Mouse (Mus musculus): ENCODE measurements around the gene Iqsec1. TPM values are rescaled to one million over a fixed set of nuclear protein-coding genes. Genes with fewer than 3 reads are reported as not detected.

The Iqsec1 gene
- total and polyA plus RNA-seq, 3 experiments = 2.0 to 48.2 (median 39.2) TPM

DNA sequence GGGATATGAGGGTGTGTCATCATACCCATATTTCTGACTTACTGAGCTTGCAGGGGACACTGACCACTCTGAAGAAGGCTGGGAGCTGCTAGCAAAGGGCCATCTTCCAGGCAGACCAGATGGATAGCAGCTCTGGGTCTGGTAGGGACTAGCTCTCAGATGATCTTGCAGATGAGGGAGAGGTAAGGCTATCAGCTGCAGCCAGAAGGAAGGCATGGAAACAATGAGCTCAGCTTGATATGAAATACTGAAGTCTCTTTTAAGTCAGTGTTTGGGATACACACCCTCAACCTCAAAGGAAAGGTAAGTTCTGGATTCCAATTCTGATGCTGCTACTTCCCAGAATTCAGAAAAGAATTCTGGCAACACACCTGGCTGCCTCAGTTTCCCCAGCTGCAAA is 239.5 kb downstream of the Iqsec1 start:
- H3K4me1 ChIP-seq (ENCODE audit: insufficient read depth, low read depth, low read length) = peaks cover 2% of the 10 kb centered on the region; the same call in 1 of the 2 replicates

GRCm38 (mm10) chr6:90746331-90746864 is 242.1 kb downstream of the Iqsec1 start:
- Histone ChIP-seq H3K4me1 (ENCODE audit: insufficient read depth, low read depth, low read length) (peaks cover 2% of the 10 kb centered on the region; the same call in 1 of the 2 replicates), H3K9me3 (replicated peaks) (no peaks in the 10 kb centered on the region), H3K4me3 (ENCODE audit: low read depth, low read length) (no peak overlapping the region), H3K36me3 (replicated peaks) (no peaks in the 10 kb centered on the region), H3K27me3 (ENCODE audit: insufficient read depth, low read length) (peaks cover 17% of the 10 kb centered on the region)
- TF ChIP-seq POLR2AphosphoS5 (IDR thresholded peaks at IDR 0.05; ENCODE audit: insufficient replicate concordance, low read depth, low read length) = no peak
- no peak for TF ChIP-seq CTCF (IDR thresholded peaks at IDR 0.05; ENCODE audit: low read depth, low read length)
- no peak for TF ChIP-seq TAL1 (conservative IDR thresholded peaks at IDR 0.05; ENCODE audit: low read depth, low read length)
- no peak for TF ChIP-seq GATA1 (IDR thresholded peaks at IDR 0.05; ENCODE audit: borderline replicate concordance, low read length)
- no peak for TF ChIP-seq GATA2 (IDR thresholded peaks at IDR 0.05; ENCODE audit: borderline replicate concordance, low read depth, low read length)
- no peak for DNase-seq (ENCODE audit: low spot score)
- no peak for ATAC-seq (ENCODE audit: extremely low read depth, insufficient number of reproducible peaks, low FRiP score, poor library complexity, severe bottlenecking)

More for the DNA sequence above, 239.5 kb downstream of the Iqsec1 start:
- Histone ChIP-seq H3K4me3 (ENCODE audit: low read depth, low read length) (no peak overlapping the region), H3K27me3 (ENCODE audit: insufficient read depth, low read length) (peaks cover 16% of the 10 kb centered on the region), H3K36me3 (replicated peaks) (no peaks in the 10 kb centered on the region), H3K9me3 (replicated peaks) (no peaks in the 10 kb centered on the region)
- ATAC-seq (ENCODE audit: extremely low read depth, insufficient number of reproducible peaks, low FRiP score, poor library complexity, severe bottlenecking) = no peak
- TF ChIP-seq CTCF (IDR thresholded peaks at IDR 0.05; ENCODE audit: low read depth, low read length) (no peak), TAL1 (conservative IDR thresholded peaks at IDR 0.05; ENCODE audit: low read depth, low read length) (no peak), GATA2 (IDR thresholded peaks at IDR 0.05; ENCODE audit: borderline replicate concordance, low read depth, low read length) (no peak), GATA1 (IDR thresholded peaks at IDR 0.05; ENCODE audit: borderline replicate concordance, low read length) (no peak), POLR2AphosphoS5 (IDR thresholded peaks at IDR 0.05; ENCODE audit: insufficient replicate concordance, low read depth, low read length) (no peak)
- no peak for DNase-seq (ENCODE audit: low spot score)

GRCm38 (mm10) chr6:90745401-90746198 is 242.9 kb downstream of the Iqsec1 start:
- TF ChIP-seq GATA2 (IDR thresholded peaks at IDR 0.05; ENCODE audit: borderline replicate concordance, low read depth, low read length) (no peak), POLR2AphosphoS5 (IDR thresholded peaks at IDR 0.05; ENCODE audit: insufficient replicate concordance, low read depth, low read length) (no peak), CTCF (IDR thresholded peaks at IDR 0.05; ENCODE audit: low read depth, low read length) (no peak)
- H3K4me1 ChIP-seq (ENCODE audit: insufficient read depth, low read depth, low read length) = peaks cover 2% of the 10 kb centered on the region; the same call in 1 of the 2 replicates
- no peak for ATAC-seq (ENCODE audit: extremely low read depth, insufficient number of reproducible peaks, low FRiP score, poor library complexity, severe bottlenecking)
- H3K9me3 ChIP-seq (replicated peaks) = no peaks in the 10 kb centered on the region
- no peak for DNase-seq (ENCODE audit: low spot score)
- H3K36me3 ChIP-seq (replicated peaks) = no peaks in the 10 kb centered on the region
- no peak overlapping the region for H3K4me3 ChIP-seq (ENCODE audit: low read depth, low read length)
- H3K27me3 ChIP-seq (ENCODE audit: insufficient read depth, low read length) = peaks cover 19% of the 10 kb centered on the region

GRCm38 (mm10) chr6:90742453-90742852 is 246.0 kb downstream of the Iqsec1 start:
- no peak for ATAC-seq (ENCODE audit: extremely low read depth, insufficient number of reproducible peaks, low FRiP score, poor library complexity, severe bottlenecking)
- no peaks in the 10 kb centered on the region for H3K9me3 ChIP-seq (replicated peaks)
- no peaks in the 10 kb centered on the region for H3K4me1 ChIP-seq (ENCODE audit: insufficient read depth, low read depth, low read length)
- H3K4me3 ChIP-seq (ENCODE audit: low read depth, low read length) = no peak overlapping the region
- no peak for DNase-seq (ENCODE audit: low spot score)
- no peaks in the 10 kb centered on the region for H3K36me3 ChIP-seq (replicated peaks)
- peaks cover 34% of the 10 kb centered on the region for H3K27me3 ChIP-seq (ENCODE audit: insufficient read depth, low read length)
- TF ChIP-seq POLR2AphosphoS5 (IDR thresholded peaks at IDR 0.05; ENCODE audit: insufficient replicate concordance, low read depth, low read length) = no peak
- TF ChIP-seq TAL1 (conservative IDR thresholded peaks at IDR 0.05; ENCODE audit: low read depth, low read length) = no peak
- no peak for TF ChIP-seq CTCF (IDR thresholded peaks at IDR 0.05; ENCODE audit: low read depth, low read length)
- TF ChIP-seq GATA1 (IDR thresholded peaks at IDR 0.05; ENCODE audit: borderline replicate concordance, low read length) = no peak
- TF ChIP-seq GATA2 (IDR thresholded peaks at IDR 0.05; ENCODE audit: borderline replicate concordance, low read depth, low read length) = no peak

GRCm38 (mm10) chr6:90741717-90742116 is 246.8 kb downstream of the Iqsec1 start:
- Histone ChIP-seq H3K4me3 (ENCODE audit: low read depth, low read length) (no peak overlapping the region), H3K36me3 (replicated peaks) (no peaks in the 10 kb centered on the region), H3K4me1 (ENCODE audit: insufficient read depth, low read depth, low read length) (peaks cover 6% of the 10 kb centered on the region), H3K9me3 (replicated peaks) (no peaks in the 10 kb centered on the region), H3K27me3 (ENCODE audit: insufficient read depth, low read length) (peaks cover 39% of the 10 kb centered on the region)
- TF ChIP-seq POLR2AphosphoS5 (IDR thresholded peaks at IDR 0.05; ENCODE audit: insufficient replicate concordance, low read depth, low read length) (no peak), GATA1 (IDR thresholded peaks at IDR 0.05; ENCODE audit: borderline replicate concordance, low read length) (no peak), TAL1 (conservative IDR thresholded peaks at IDR 0.05; ENCODE audit: low read depth, low read length) (no peak), CTCF (IDR thresholded peaks at IDR 0.05; ENCODE audit: low read depth, low read length) (no peak), GATA2 (IDR thresholded peaks at IDR 0.05; ENCODE audit: borderline replicate concordance, low read depth, low read length) (no peak)
- ATAC-seq (ENCODE audit: extremely low read depth, insufficient number of reproducible peaks, low FRiP score, poor library complexity, severe bottlenecking) (no peak), DNase-seq (ENCODE audit: low spot score) (no peak)

DNA sequence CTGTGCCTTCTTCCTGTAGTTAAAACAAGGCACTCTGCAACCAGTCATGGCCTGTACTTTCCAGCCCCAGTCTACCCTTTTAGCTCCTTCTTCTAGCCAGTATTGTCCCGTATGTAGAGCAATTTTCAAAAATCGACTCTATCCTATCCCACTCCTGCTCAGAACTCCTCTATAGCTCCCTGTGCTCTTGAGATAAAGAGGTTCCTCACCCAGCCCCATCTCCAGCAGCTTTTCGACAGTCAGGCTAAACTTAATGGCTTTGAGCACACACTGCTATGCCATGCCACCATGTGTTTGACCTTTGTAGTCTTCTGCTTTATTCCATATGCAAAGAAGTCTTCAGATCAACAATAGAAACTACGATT is 247.4 kb downstream of the Iqsec1 start:
- Histone ChIP-seq H3K4me1 (ENCODE audit: insufficient read depth, low read depth, low read length) (peaks cover 9% of the 10 kb centered on the region), H3K36me3 (replicated peaks) (no peaks in the 10 kb centered on the region), H3K27me3 (ENCODE audit: insufficient read depth, low read length) (peaks cover 44% of the 10 kb centered on the region), H3K9me3 (replicated peaks) (no peaks in the 10 kb centered on the region), H3K4me3 (ENCODE audit: low read depth, low read length) (no peak overlapping the region)
- ATAC-seq (ENCODE audit: extremely low read depth, insufficient number of reproducible peaks, low FRiP score, poor library complexity, severe bottlenecking) = no peak
- no peak for DNase-seq (ENCODE audit: low spot score)
- TF ChIP-seq CTCF (IDR thresholded peaks at IDR 0.05; ENCODE audit: low read depth, low read length) (no peak), TAL1 (conservative IDR thresholded peaks at IDR 0.05; ENCODE audit: low read depth, low read length) (no peak)
